16 mouse cellular contexts compared by ENCODE assay signal in genomic region chr3:79682351-79683132, GRCm38 (mm10). TPM values are rescaled to one million over a fixed set of nuclear protein-coding genes. Genes with fewer than 3 reads are reported as not detected.
DNase-seq lines count a peak whose midpoint lies in the region; ATAC-seq and TF ChIP-seq lines count a peak whose summit lies in the region.
"Had no signal": no experiment of that assay in that cellular context is flagged by ENCODE, and none has a peak within 500 bp of the region (broad histone marks: within the 10 kb centered on the region; RNA-seq: fewer than 3 reads in every experiment).

No protein-coding gene starts in this region.

- no peak overlapping the region for H3K9ac ChIP-seq in kidney, postnatal 0 days (ENCODE audit: low read depth, low read length)
- no peak overlapping the region for H3K9ac ChIP-seq in kidney, embryonic 15.5 days
- H3K9ac ChIP-seq in forebrain, embryonic 15.5 days (replicated peaks) = no peak overlapping the region
- H3K9ac ChIP-seq: liver, embryonic 13.5 days; midbrain, embryonic 12.5 days; stomach, embryonic 15.5 days had no signal

- ATAC-seq in kidney, postnatal 0 days (replicated peaks; ENCODE audit: low FRiP score, low read depth) = no peak
- ATAC-seq in kidney, embryonic 15.5 days (replicated peaks; ENCODE audit: low FRiP score) = no peak
- ATAC-seq in forebrain, embryonic 15.5 days (replicated peaks) = no peak

- H3K27me3 ChIP-seq in kidney, postnatal 0 days (ENCODE audit: insufficient read depth, low read length) = no peaks in the 10 kb centered on the region
- no peaks in the 10 kb centered on the region for H3K27me3 ChIP-seq in kidney, embryonic 15.5 days
- H3K27me3 ChIP-seq in forebrain, embryonic 15.5 days = no peaks in the 10 kb centered on the region
- H3K27me3 ChIP-seq: liver, embryonic 13.5 days; midbrain, embryonic 12.5 days; stomach, embryonic 15.5 days had no signal

- H3K4me3 ChIP-seq in kidney, postnatal 0 days (replicated peaks; ENCODE audit: low read depth, low read length) = no peak overlapping the region
- no peak overlapping the region for H3K4me3 ChIP-seq in kidney, embryonic 15.5 days (replicated peaks)
- no peak overlapping the region for H3K4me3 ChIP-seq in forebrain, embryonic 15.5 days
- H3K4me3 ChIP-seq: erythroblast, embryonic 14.5 days; heart, adult 2 months; liver, embryonic 13.5 days; midbrain, embryonic 12.5 days; stomach, embryonic 15.5 days had no signal

- no peaks in the 10 kb centered on the region for H3K36me3 ChIP-seq in kidney, postnatal 0 days (ENCODE audit: insufficient read depth, low read length)
- no peaks in the 10 kb centered on the region for H3K36me3 ChIP-seq in kidney, embryonic 15.5 days
- H3K36me3 ChIP-seq in forebrain, embryonic 15.5 days = no peaks in the 10 kb centered on the region
- H3K36me3 ChIP-seq: liver, embryonic 13.5 days; midbrain, embryonic 12.5 days; stomach, embryonic 15.5 days had no signal

- intact Hi-C loops in heart, postnatal 14 days (cut with DNase I) = no loop called here

- H3K9me3 ChIP-seq in kidney, postnatal 0 days (replicated peaks; ENCODE audit: low read length) = no peaks in the 10 kb centered on the region
- H3K9me3 ChIP-seq in kidney, embryonic 15.5 days (replicated peaks) = no peaks in the 10 kb centered on the region
- no peaks in the 10 kb centered on the region for H3K9me3 ChIP-seq in forebrain, embryonic 15.5 days
- H3K9me3 ChIP-seq: liver, embryonic 13.5 days; midbrain, embryonic 12.5 days; stomach, embryonic 15.5 days had no signal

- peak overlapping the region; percentile 24; the same call in 1 of the 2 replicates for H3K4me2 ChIP-seq in kidney, postnatal 0 days (ENCODE audit: low read length)
- H3K4me2 ChIP-seq in kidney, embryonic 15.5 days = no peak overlapping the region
- no peak overlapping the region for H3K4me2 ChIP-seq in forebrain, embryonic 15.5 days (replicated peaks)
- H3K4me2 ChIP-seq: liver, embryonic 13.5 days; midbrain, embryonic 12.5 days; stomach, embryonic 15.5 days had no signal

- TF ChIP-seq CTCF in kidney, postnatal 0 days (IDR thresholded peaks at IDR 0.05; ENCODE audit: low read depth) = no peak

- 47% methylated on average over 14 of the region's 14 CpGs for WGBS in kidney, postnatal 0 days
- WGBS in kidney, embryonic 15.5 days = 53% methylated on average over 14 of the region's 14 CpGs
- WGBS in forebrain, embryonic 15.5 days = 53% methylated on average over 14 of the region's 14 CpGs

- peak; percentile 18 for DNase-seq in adrenal gland, postnatal 10 days
- DNase-seq in adrenal gland, adult (ENCODE audit: inconsistent age in 2 of 2, low spot score in 1 of 2) = no peak
- peak; percentile 41 for DNase-seq in kidney, postnatal 0 days (ENCODE audit: low spot score)
- peak; percentile 45 to 57 for DNase-seq in heart, postnatal 14 days
- peak; percentile 54 to 57 for DNase-seq in lung, postnatal 4 days
- no peak for DNase-seq in thymus, postnatal 25 days
- DNase-seq: cerebellum, adult 18-20 months; embryo, embryonic 11 days; liver, embryonic 13.5 days had no signal

- 0 out of 2 replicates have a peak, but pooled peaks cover 3% of the 10 kb centered on the region for H3K4me1 ChIP-seq in kidney, postnatal 0 days (replicated peaks; ENCODE audit: insufficient read depth, low read length)
- peaks cover 5% of the 10 kb centered on the region; the same call in 1 of the 2 replicates for H3K4me1 ChIP-seq in kidney, embryonic 15.5 days
- no peaks in the 10 kb centered on the region for H3K4me1 ChIP-seq in forebrain, embryonic 15.5 days
- H3K4me1 ChIP-seq: stomach, embryonic 15.5 days had no signal

- H3K27ac ChIP-seq in kidney, postnatal 0 days = no peak overlapping the region
- H3K27ac ChIP-seq in kidney, embryonic 15.5 days = no peak overlapping the region
- no peak overlapping the region for H3K27ac ChIP-seq in forebrain, embryonic 15.5 days (replicated peaks)
- H3K27ac ChIP-seq: heart, adult 2 months; liver, embryonic 13.5 days; midbrain, embryonic 12.5 days; stomach, embryonic 15.5 days had no signal

RNA-seq across cellular contexts. Expression of gene Etfdh, which starts 53.2 kb away (rescaled TPM):
- total RNA-seq in adrenal gland, postnatal 10 days (2021) = 100 to 1,000 TPM; 567 to 579 TPM
- 97.0 and 103 TPM in 2 replicates for polyA plus RNA-seq in kidney, postnatal 0 days (2015; fragmentation: Nextera tagmentation; extraction: Ambion mirVana)
- polyA plus RNA-seq in kidney, embryonic 15.5 days (2015; fragmentation: Nextera tagmentation; extraction: Ambion mirVana) = 64.9 and 67.4 TPM in 2 replicates
- 100 to 1,000 TPM; 545 to 570 TPM for total RNA-seq in heart, postnatal 14 days (2021)
- 40.2 and 42.6 TPM in 2 replicates for polyA plus RNA-seq in forebrain, embryonic 15.5 days (2015; fragmentation: Nextera tagmentation; extraction: Ambion mirVana)

RNA-seq across cellular contexts. Expression of gene 4930579G24Rik, which starts 53.7 kb away (rescaled TPM):
- total RNA-seq in adrenal gland, postnatal 10 days (2021) = 1 to 10 TPM; 5.5 to 5.7 TPM
- 13.2 and 18.6 TPM in 2 replicates for polyA plus RNA-seq in kidney, postnatal 0 days (2015; fragmentation: Nextera tagmentation; extraction: Ambion mirVana)
- 30.7 and 33.0 TPM in 2 replicates for polyA plus RNA-seq in kidney, embryonic 15.5 days (2015; fragmentation: Nextera tagmentation; extraction: Ambion mirVana)
- total RNA-seq in heart, postnatal 14 days (2021) = 1 to 10 TPM; 1.9 to 3.0 TPM
- 9.6 and 11.1 TPM in 2 replicates for polyA plus RNA-seq in forebrain, embryonic 15.5 days (2015; fragmentation: Nextera tagmentation; extraction: Ambion mirVana)

RNA-seq across cellular contexts. Expression of gene Rxfp1, which starts 55.1 kb away (rescaled TPM):
- total RNA-seq in adrenal gland, postnatal 10 days (2021) = 1 to 10 TPM in 1 of 2 experiments, under 1 TPM in 1; 0.51 to 2.2 TPM
- polyA plus RNA-seq in kidney, postnatal 0 days (2015; fragmentation: Nextera tagmentation; extraction: Ambion mirVana) = not detected in 2 replicates
- polyA plus RNA-seq in kidney, embryonic 15.5 days (2015; fragmentation: Nextera tagmentation; extraction: Ambion mirVana) = 0.16 TPM in 1 of 2 replicates, not detected in the other
- 1 to 10 TPM; 1.6 to 2.2 TPM for total RNA-seq in heart, postnatal 14 days (2021)
- 0.22 and 0.28 TPM in 2 replicates for polyA plus RNA-seq in forebrain, embryonic 15.5 days (2015; fragmentation: Nextera tagmentation; extraction: Ambion mirVana)
- total RNA-seq: neutrophil, adult 5-6 weeks had no signal
- polyA plus RNA-seq: erythroblast, embryonic 14.5 days; liver, embryonic 13.5 days; midbrain, embryonic 12.5 days; stomach, embryonic 15.5 days had no signal

Comparison
In these comparisons a context has a peak if more than half of its experiments do, and no peak if none do; other contexts are left out.
1. DNase-seq: peak in adrenal gland, postnatal 10 days (single experiment), kidney, postnatal 0 days (single experiment), heart, postnatal 14 days (2 of 2) and lung, postnatal 4 days (2 of 2); none in adrenal gland, adult (0 of 2) and thymus, postnatal 25 days (single experiment).